19 mouse cellular contexts compared by ENCODE assay signal in genomic region chr3:41099672-41100071, GRCm38 (mm10). TPM values are rescaled to one million over a fixed set of nuclear protein-coding genes. Genes with fewer than 3 reads are reported as not detected.
DNase-seq lines count a peak whose midpoint lies in the region; ATAC-seq and TF ChIP-seq lines count a peak whose summit lies in the region.
"Had no signal": no experiment of that assay in that cellular context is flagged by ENCODE, and none has a peak within 500 bp of the region (broad histone marks: within the 10 kb centered on the region; RNA-seq: fewer than 3 reads in every experiment).

No protein-coding gene starts in this region.

- H3K27ac ChIP-seq in heart, embryonic 16.5 days (ENCODE audit: low read length): peak overlapping the region; percentile 46
- H3K27ac ChIP-seq in heart, embryonic 11.5 days (ENCODE audit: low read depth, low read length): no peak overlapping the region
- H3K27ac ChIP-seq in ES-E14 (ENCODE audit: insufficient read depth, low read depth, low read length, poor library complexity, severe bottlenecking): peak overlapping the region; percentile 63; the same call in 1 of the 2 replicates
- H3K27ac ChIP-seq: embryonic facial prominence, embryonic 12.5 days; forebrain, embryonic 13.5 days; gastrocnemius, adult 2 months; heart, embryonic 10.5 days; hindbrain, embryonic 15.5 days had no signal

- no peaks in the 10 kb centered on the region for H3K36me3 ChIP-seq in heart, embryonic 16.5 days (ENCODE audit: control insufficient read depth, insufficient read depth)
- H3K36me3 ChIP-seq in heart, embryonic 11.5 days (ENCODE audit: control insufficient read depth, insufficient read depth, low read length): no peaks in the 10 kb centered on the region
- no peaks in the 10 kb centered on the region for H3K36me3 ChIP-seq in ES-E14 (ENCODE audit: control insufficient read depth, insufficient read depth, low read length, poor library complexity, severe bottlenecking)
- H3K36me3 ChIP-seq: embryonic facial prominence, embryonic 12.5 days; heart, embryonic 10.5 days; hindbrain, embryonic 15.5 days had no signal

- in situ Hi-C loops in ES-E14 (cut with MboI; ENCODE audit: low sequenced_read_pairs in 2 of 2, unreplicated experiment in 2 of 2): no loop called here

- ATAC-seq in heart, embryonic 16.5 days (replicated peaks; ENCODE audit: extremely low read depth, insufficient read depth, low FRiP score): no peak
- no peak for ATAC-seq in heart, embryonic 11.5 days (replicated peaks; ENCODE audit: insufficient number of reproducible peaks, low FRiP score, low TSS enrichment)
- 0 out of 2 replicates have a peak, but pooled peaks have one; percentile 13 for ATAC-seq in erythroblast, adult 5-6 weeks (replicated peaks; ENCODE audit: low FRiP score, poor library complexity, severe bottlenecking)
- ATAC-seq in granulocyte monocyte progenitor cell, adult 5-6 weeks (replicated peaks; ENCODE audit: poor library complexity, severe bottlenecking): no peak
- ATAC-seq: forebrain, embryonic 13.5 days; forebrain, postnatal 0 days; Patski had no signal

- no peak overlapping the region for H3K4me3 ChIP-seq in heart, embryonic 16.5 days (ENCODE audit: low read length)
- H3K4me3 ChIP-seq in heart, embryonic 11.5 days (ENCODE audit: low read depth, low read length): no peak overlapping the region
- H3K4me3 ChIP-seq in ES-E14 (ENCODE audit: insufficient read depth in 1 of 2, low read depth in 1 of 2, low read length in 2 of 2, poor library complexity in 1 of 2, severe bottlenecking in 1 of 2): no peak overlapping the region
- H3K4me3 ChIP-seq: embryonic facial prominence, embryonic 12.5 days; forebrain, embryonic 13.5 days; gastrocnemius, adult 2 months; heart, embryonic 10.5 days; hindbrain, embryonic 15.5 days had no signal

- peaks cover 32% of the 10 kb centered on the region for H3K4me1 ChIP-seq in heart, embryonic 16.5 days (ENCODE audit: control insufficient read depth, insufficient read depth, low read length)
- peaks cover 4% of the 10 kb centered on the region for H3K4me1 ChIP-seq in heart, embryonic 11.5 days (ENCODE audit: control insufficient read depth, insufficient read depth, low read length)
- peaks cover 0 to 11% of the 10 kb centered on the region in 2 experiments for H3K4me1 ChIP-seq in ES-E14 (ENCODE audit: control insufficient read depth in 2 of 2, insufficient read depth in 2 of 2, low read length in 2 of 2, poor library complexity in 1 of 2)
- H3K4me1 ChIP-seq: embryonic facial prominence, embryonic 12.5 days; forebrain, embryonic 13.5 days; hindbrain, embryonic 15.5 days had no signal

- no peaks in the 10 kb centered on the region for H3K27me3 ChIP-seq in heart, embryonic 16.5 days (ENCODE audit: control insufficient read depth, insufficient read depth, low read length)
- no peaks in the 10 kb centered on the region for H3K27me3 ChIP-seq in heart, embryonic 11.5 days (ENCODE audit: control insufficient read depth, insufficient read depth, low read length)
- H3K27me3 ChIP-seq: embryonic facial prominence, embryonic 12.5 days; forebrain, embryonic 13.5 days; hindbrain, embryonic 15.5 days; Patski had no signal

- WGBS in heart, embryonic 16.5 days: 73% methylated on average over 1 of the region's 1 CpGs
- 72% methylated on average over 1 of the region's 1 CpGs for WGBS in heart, embryonic 11.5 days (ENCODE audit: insufficient replicate concordance)

- H3K9me3 ChIP-seq in heart, embryonic 16.5 days (replicated peaks; ENCODE audit: control insufficient read depth, low read length): no peaks in the 10 kb centered on the region
- H3K9me3 ChIP-seq in heart, embryonic 11.5 days (replicated peaks; ENCODE audit: control insufficient read depth, low read length): no peaks in the 10 kb centered on the region
- H3K9me3 ChIP-seq in ES-E14 (ENCODE audit: control insufficient read depth, insufficient read depth, low read depth, low read length): no peaks in the 10 kb centered on the region
- H3K9me3 ChIP-seq: embryonic facial prominence, embryonic 12.5 days; forebrain, embryonic 13.5 days; hindbrain, embryonic 15.5 days had no signal

- no peak overlapping the region for H3K4me2 ChIP-seq in heart, embryonic 16.5 days (ENCODE audit: low read depth, low read length)
- no peak overlapping the region for H3K4me2 ChIP-seq in heart, embryonic 11.5 days
- H3K4me2 ChIP-seq: embryonic facial prominence, embryonic 12.5 days; forebrain, embryonic 13.5 days; hindbrain, embryonic 15.5 days had no signal

- peak; percentile 53 for DNase-seq in ES-E14 (ENCODE audit: low read depth, low spot score)
- DNase-seq in gastrocnemius, adult 18-20 months (ENCODE audit: low spot score): no peak
- DNase-seq: adrenal gland, adult 8-10 months; cerebellum, adult 11 months; cerebellum, adult 8-10 months; cerebellum, postnatal 14 days; forebrain, postnatal 0 days; gastrocnemius, adult 2 months; gastrocnemius, postnatal 25 days; kidney, adult 18-20 months had no signal

- H3K9ac ChIP-seq in heart, embryonic 16.5 days (ENCODE audit: low read length): no peak overlapping the region
- H3K9ac ChIP-seq in heart, embryonic 11.5 days (ENCODE audit: low read depth, low read length): no peak overlapping the region
- H3K9ac ChIP-seq in ES-E14 (ENCODE audit: insufficient read depth, low read depth, low read length, poor library complexity, severe bottlenecking): no peak overlapping the region
- H3K9ac ChIP-seq: embryonic facial prominence, embryonic 12.5 days; forebrain, embryonic 13.5 days; forebrain, postnatal 0 days; hindbrain, embryonic 15.5 days had no signal

TF ChIP-seq in ES-E14, 5 proteins besides CTCF, POLR2A, EP300 and RAD21:
- TF ChIP-seq ZNF384 (IDR thresholded peaks at IDR 0.05; ENCODE audit: low read depth, low read length) (no peak), MAFK (IDR thresholded peaks at IDR 0.05; ENCODE audit: insufficient read depth, low read depth, low read length) (no peak), ZC3H11A (IDR thresholded peaks at IDR 0.05; ENCODE audit: borderline replicate concordance, low read depth, low read length) (no peak), CHD2 (IDR thresholded peaks at IDR 0.05; ENCODE audit: low read depth, low read length) (no peak), HCFC1 (IDR thresholded peaks at IDR 0.05; ENCODE audit: borderline replicate concordance, insufficient read depth, low read length) (no peak)

RNA-seq across cellular contexts. Expression of gene Pgrmc2, which starts 16.8 kb away (rescaled TPM):
- 45.7 and 47.8 TPM in 2 replicates for polyA plus RNA-seq in heart, embryonic 16.5 days (2015; fragmentation: Nextera tagmentation; extraction: Ambion mirVana)
- 29.5 and 30.9 TPM in 2 replicates for polyA plus RNA-seq in heart, embryonic 11.5 days (2014; fragmentation: Nextera tagmentation; extraction: Ambion mirVana)
- 61.5 and 82.7 TPM in 2 replicates for total RNA-seq in ES-E14 (2012; rRNA removed)
- total RNA-seq in erythroblast, adult 5-6 weeks (2015; ENCODE audit: low replicate concordance): 14.0 and 15.0 TPM in 2 replicates
- 13.2 and 22.7 TPM in 2 replicates for total RNA-seq in erythroblast, adult 5-6 weeks (2017; ENCODE audit: low replicate concordance)
- total RNA-seq in granulocyte monocyte progenitor cell, adult 5-6 weeks (2014; fragmentation: Nextera tagmentation): 31.5 and 31.6 TPM in 2 replicates
- 18.0 and 21.3 TPM in 2 replicates for total RNA-seq in granulocyte monocyte progenitor cell, adult 5-6 weeks (2017)
- 10 to 100 TPM; 20.1 to 21.7 TPM for total RNA-seq in gastrocnemius, adult 18-20 months (2021)
